Mouse (Mus musculus): Measurements from ENCODE around the gene Anapc1.

- no peak for TF ChIP-seq CTCF (IDR thresholded peaks at IDR 0.05; ENCODE audit: insufficient read depth, low read depth, low read length)
- TF ChIP-seq POLR2A (IDR thresholded peaks at IDR 0.05; ENCODE audit: insufficient read depth, low read depth, low read length), result no peak
These were observed 96.3 kb downstream of the Anapc1 start, which contains the start of gene Spdye4c for GRCm38 (mm10) chr2:128590909-128591308.
